Comparison of ENCODE assay signal across 11 mouse cellular contexts in genomic region chrX:161370927-161371326, GRCm38 (mm10).
A peak's percentile ranks its signal among the peaks of the same experiment; 100 is the strongest.
DNase-seq lines count a peak whose midpoint lies in the region; ATAC-seq and TF ChIP-seq lines count a peak whose summit lies in the region.
"Had no signal": no experiment of that assay in that cellular context is flagged by ENCODE, and none has a peak within 500 bp of the region (broad histone marks: within the 10 kb centered on the region; RNA-seq: fewer than 3 reads in every experiment).

No protein-coding gene starts in this region.

- H3K9me3 ChIP-seq in forebrain, embryonic 14.5 days (replicated peaks; ENCODE audit: control insufficient read depth, low read length), result no peaks in the 10 kb centered on the region
- H3K9me3 ChIP-seq in forebrain, embryonic 15.5 days, result no peaks in the 10 kb centered on the region
- H3K9me3 ChIP-seq in liver, embryonic 12.5 days (replicated peaks), result no peaks in the 10 kb centered on the region
- H3K9me3 ChIP-seq: embryonic facial prominence, embryonic 15.5 days; liver, embryonic 15.5 days had no signal

- no peaks in the 10 kb centered on the region for H3K27me3 ChIP-seq in forebrain, embryonic 14.5 days (replicated peaks; ENCODE audit: control insufficient read depth, insufficient read depth, low read length)
- no peaks in the 10 kb centered on the region for H3K27me3 ChIP-seq in forebrain, embryonic 15.5 days
- H3K27me3 ChIP-seq in liver, adult 2 months (ENCODE audit: control insufficient read depth, insufficient read depth, low read length), result no peaks in the 10 kb centered on the region
- 0 out of 2 replicates have a peak, but pooled peaks cover 6% of the 10 kb centered on the region for H3K27me3 ChIP-seq in liver, embryonic 12.5 days (replicated peaks)
- H3K27me3 ChIP-seq: embryonic facial prominence, embryonic 15.5 days; liver, embryonic 15.5 days had no signal

- 47% methylated on average over 11 of the region's 11 CpGs for WGBS in forebrain, embryonic 14.5 days
- WGBS in forebrain, embryonic 15.5 days, result 45% methylated on average over 11 of the region's 11 CpGs
- 34% methylated on average over 11 of the region's 11 CpGs for WGBS in liver, adult 2 months
- WGBS in liver, embryonic 12.5 days (ENCODE audit: insufficient replicate concordance), result 21% methylated on average over 11 of the region's 11 CpGs

- peak; percentile 11; the same call in 1 of the 2 replicates for TF ChIP-seq CTCF in liver, adult 2 months (IDR thresholded peaks at IDR 0.05; ENCODE audit: low read depth, low read length)

- TF ChIP-seq POLR2A in liver, adult 2 months (IDR thresholded peaks at IDR 0.05; ENCODE audit: extremely low read depth, insufficient read depth, low read length), result no peak

- no peaks in the 10 kb centered on the region for H3K4me1 ChIP-seq in forebrain, embryonic 14.5 days (ENCODE audit: control insufficient read depth, insufficient read depth, low read length)
- H3K4me1 ChIP-seq in forebrain, embryonic 15.5 days, result no peaks in the 10 kb centered on the region
- H3K4me1 ChIP-seq in liver, adult 2 months (ENCODE audit: control insufficient read depth, insufficient read depth, low read length), result no peaks in the 10 kb centered on the region
- no peaks in the 10 kb centered on the region for H3K4me1 ChIP-seq in liver, embryonic 12.5 days
- H3K4me1 ChIP-seq: embryonic facial prominence, embryonic 15.5 days; liver, embryonic 15.5 days had no signal

- no peak overlapping the region for H3K4me3 ChIP-seq in forebrain, embryonic 14.5 days (ENCODE audit: low read depth, low read length)
- no peak overlapping the region for H3K4me3 ChIP-seq in forebrain, embryonic 15.5 days
- no peak overlapping the region for H3K4me3 ChIP-seq in liver, adult 2 months (ENCODE audit: insufficient read depth, low read depth, low read length)
- no peak overlapping the region for H3K4me3 ChIP-seq in liver, embryonic 12.5 days
- H3K4me3 ChIP-seq: embryonic facial prominence, embryonic 15.5 days; liver, embryonic 15.5 days had no signal

- H3K36me3 ChIP-seq in forebrain, embryonic 14.5 days (ENCODE audit: control insufficient read depth, insufficient read depth, low read length), result no peaks in the 10 kb centered on the region
- H3K36me3 ChIP-seq in forebrain, embryonic 15.5 days, result no peaks in the 10 kb centered on the region
- no peaks in the 10 kb centered on the region for H3K36me3 ChIP-seq in liver, adult 2 months (ENCODE audit: control insufficient read depth, insufficient read depth, low read length)
- H3K36me3 ChIP-seq in liver, embryonic 12.5 days, result no peaks in the 10 kb centered on the region
- H3K36me3 ChIP-seq: embryonic facial prominence, embryonic 15.5 days; liver, embryonic 15.5 days had no signal

- no peak overlapping the region for H3K9ac ChIP-seq in forebrain, embryonic 14.5 days (ENCODE audit: low read length)
- no peak overlapping the region for H3K9ac ChIP-seq in forebrain, embryonic 15.5 days (replicated peaks)
- H3K9ac ChIP-seq in liver, adult 2 months (ENCODE audit: low read depth, low read length), result no peak overlapping the region
- H3K9ac ChIP-seq in liver, embryonic 12.5 days, result no peak overlapping the region
- H3K9ac ChIP-seq: embryonic facial prominence, embryonic 15.5 days; liver, embryonic 15.5 days had no signal

- H3K4me2 ChIP-seq in forebrain, embryonic 14.5 days (ENCODE audit: low read length), result no peak overlapping the region
- H3K4me2 ChIP-seq in forebrain, embryonic 15.5 days (replicated peaks), result no peak overlapping the region
- no peak overlapping the region for H3K4me2 ChIP-seq in liver, embryonic 12.5 days
- H3K4me2 ChIP-seq: embryonic facial prominence, embryonic 15.5 days; liver, embryonic 15.5 days had no signal

- no peaks in the 10 kb centered on the region for H3K79me2 ChIP-seq in liver, adult 2 months (ENCODE audit: control insufficient read depth, insufficient read depth, low read length)

- no peak for ATAC-seq in forebrain, embryonic 14.5 days
- no peak for ATAC-seq in forebrain, embryonic 15.5 days (replicated peaks)
- ATAC-seq in liver, embryonic 12.5 days, result no peak
- 0 out of 2 replicates have a peak, but pooled peaks have one; percentile 39 for ATAC-seq in megakaryocyte progenitor cell, adult 5-6 weeks (replicated peaks; ENCODE audit: poor library complexity)

- H3K27ac ChIP-seq in forebrain, embryonic 14.5 days (ENCODE audit: low read depth, low read length), result no peak overlapping the region
- H3K27ac ChIP-seq in forebrain, embryonic 15.5 days (replicated peaks), result no peak overlapping the region
- H3K27ac ChIP-seq in liver, adult 2 months (replicated peaks; ENCODE audit: insufficient read depth, low read depth, low read length), result no peak overlapping the region
- H3K27ac ChIP-seq in liver, embryonic 12.5 days, result no peak overlapping the region
- H3K27ac ChIP-seq: embryonic facial prominence, embryonic 15.5 days; liver, embryonic 15.5 days had no signal

- peak; percentile 10 for DNase-seq in forebrain, embryonic 14.5 days (ENCODE audit: low spot score)
- DNase-seq in liver, adult 2 months (ENCODE audit: extremely low read depth, low read depth, low spot score), result peak; percentile 14
- DNase-seq in NIH3T3 (ENCODE audit: low read depth), result peak; percentile 31
- DNase-seq in left cerebral cortex, adult 9 months (ENCODE audit: low spot score in 2 of 2), result no peak
- no peak for DNase-seq in spleen, adult 18-20 months
- DNase-seq: gastrocnemius, postnatal 10 days had no signal

Comparison
In these comparisons a context has a peak if more than half of its experiments do, and no peak if none do; other contexts are left out.
1. DNase-seq: peak in forebrain, embryonic 14.5 days (single experiment), liver, adult 2 months (single experiment) and NIH3T3 (single experiment); none in left cerebral cortex, adult 9 months (0 of 2) and spleen, adult 18-20 months (0 of 2).